Mouse (Mus musculus): Measurements from ENCODE around the gene Ugt1a6b.
"Not testable (repeated sequence)": the region's sequence is repeated elsewhere in the genome, so short reads cannot be mapped to it uniquely, and the experiment has no call there.

The Ugt1a6b gene

GRCm38 (mm10) chr1:88103019-88103418, at the start of gene Ugt1a6b:
Gene Ugt1a6b, plus strand, starts transcription at chr1:88103252.
- not testable (repeated sequence) for DNase-seq

GRCm38 (mm10) chr1:88055088-88055487, 48.0 kb upstream of the Ugt1a6b start, which contains the start of gene Ugt1a10:
Gene Ugt1a10, plus strand, starts transcription at chr1:88055388.
- no peak for DNase-seq

- DNase-seq: not testable (repeated sequence)
Measured at GRCm38 (mm10) chr1:88066472-88067102, 36.5 kb upstream of the Ugt1a6b start.

GRCm38 (mm10) chr1:88070495-88070894, 32.6 kb upstream of the Ugt1a6b start, which contains the start of gene Ugt1a9:
Gene Ugt1a9, plus strand, starts transcription at chr1:88070800.
- DNase-seq: no peak

- no peak for DNase-seq
Measured at GRCm38 (mm10) chr1:88070902-88071301, 32.1 kb upstream of the Ugt1a6b start.

- no peak for DNase-seq
Measured at GRCm38 (mm10) chr1:88074471-88074870, 28.6 kb upstream of the Ugt1a6b start.

- no peak for DNase-seq
Measured at GRCm38 (mm10) chr1:88077128-88077527, 25.9 kb upstream of the Ugt1a6b start.

GRCm38 (mm10) chr1:88081670-88082069, 21.4 kb upstream of the Ugt1a6b start:
- DNase-seq: no peak

GRCm38 (mm10) chr1:88086125-88086524, 16.9 kb upstream of the Ugt1a6b start:
- DNase-seq: no peak

GRCm38 (mm10) chr1:88087513-88087912, 15.5 kb upstream of the Ugt1a6b start, which contains the start of gene Ugt1a8:
Gene Ugt1a8, plus strand, starts transcription at chr1:88087813.
- DNase-seq: no peak

- no peak for DNase-seq
Measured at GRCm38 (mm10) chr1:88092341-88092740, 10.7 kb upstream of the Ugt1a6b start.

- DNase-seq: not testable (repeated sequence)
Measured at GRCm38 (mm10) chr1:88094270-88094676, 8.8 kb upstream of the Ugt1a6b start.

GRCm38 (mm10) chr1:88094941-88095492, 8.0 kb upstream of the Ugt1a6b start, which contains the start of gene Ugt1a7c:
Gene Ugt1a7c, plus strand, starts transcription at chr1:88095062.
- no peak for DNase-seq

- peak in 1 of 2 experiments; percentile 3 for DNase-seq
Measured at GRCm38 (mm10) chr1:88098546-88098945, 4.5 kb upstream of the Ugt1a6b start.

GRCm38 (mm10) chr1:88099691-88100090, 3.4 kb upstream of the Ugt1a6b start:
- DNase-seq: not testable (repeated sequence)

- not testable (repeated sequence) for DNase-seq
Measured at GRCm38 (mm10) chr1:88103697-88104468, 831 bp downstream of the Ugt1a6b start.

GRCm38 (mm10) chr1:88104667-88105430, 1.8 kb downstream of the Ugt1a6b start:
- no peak for DNase-seq

- DNase-seq: no peak
Measured at GRCm38 (mm10) chr1:88105656-88106055, 2.6 kb downstream of the Ugt1a6b start.

- not testable (repeated sequence) for DNase-seq
Measured at GRCm38 (mm10) chr1:88109027-88109557, 6.0 kb downstream of the Ugt1a6b start.

- DNase-seq: not testable (repeated sequence)
Measured at GRCm38 (mm10) chr1:88109604-88110003, 6.6 kb downstream of the Ugt1a6b start.

GRCm38 (mm10) chr1:88112769-88113168, 9.7 kb downstream of the Ugt1a6b start:
- DNase-seq: not testable (repeated sequence)

- DNase-seq: not testable (repeated sequence)
Measured at GRCm38 (mm10) chr1:88120550-88120949, 17.5 kb downstream of the Ugt1a6b start.
